Mouse (Mus musculus): ENCODE measurements around the gene Borcs8. TPM values are rescaled to one million over a fixed set of nuclear protein-coding genes. Genes with fewer than 3 reads are reported as not detected.

Borcs8 gene
- polyA plus RNA-seq (2017; shearing (Covaris generic)), result 36.2 TPM

DNA sequence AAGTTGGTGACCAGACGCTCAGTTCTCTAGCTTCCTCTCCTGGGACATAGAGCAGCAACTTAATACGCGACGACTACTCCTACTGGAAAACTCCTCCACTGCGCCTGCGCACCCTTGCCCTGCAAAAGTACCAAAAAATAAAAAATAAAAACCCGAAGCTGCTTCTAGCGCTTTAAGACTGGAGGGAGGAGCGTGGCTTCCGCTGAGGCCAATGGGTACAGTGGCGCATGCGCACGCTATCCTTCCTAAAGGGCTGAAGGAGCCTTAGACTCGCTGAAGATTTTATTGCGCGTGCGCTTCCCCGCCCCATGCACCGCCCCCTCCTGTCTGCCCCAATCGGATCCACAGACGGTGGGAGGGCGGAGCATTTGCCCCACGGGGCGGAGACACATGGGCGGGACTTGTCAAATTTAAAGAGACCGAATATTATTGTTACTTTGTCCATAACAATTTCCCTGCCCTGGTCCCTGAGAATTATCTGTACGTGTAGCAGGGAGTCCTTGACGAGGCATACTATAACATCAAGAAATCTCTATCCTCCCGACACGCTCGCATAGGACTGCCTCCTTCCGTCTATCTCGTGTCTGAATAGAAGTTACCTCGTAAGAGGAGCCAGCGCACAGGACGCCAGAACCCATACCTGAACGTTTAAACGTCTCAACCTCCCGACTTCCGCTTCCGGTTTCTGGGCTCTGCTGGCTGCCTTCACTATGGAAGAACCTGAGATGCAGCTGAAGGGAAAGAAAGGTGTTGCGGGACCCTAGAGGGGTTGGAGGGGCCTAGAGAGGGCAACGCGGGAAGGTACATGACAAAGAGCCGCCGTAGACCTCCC lies at the start of gene Borcs8, which contains the start of the genes Rfxank and Mef2b:
Gene Borcs8 (plus strand): TSS at position 474 of the 832 bp plus-strand sequence.
Gene Rfxank (minus strand): TSS at position 129 of the 832 bp plus-strand sequence.
Gene Mef2b (plus strand): TSS at position 686 of the 832 bp plus-strand sequence.

DNA sequence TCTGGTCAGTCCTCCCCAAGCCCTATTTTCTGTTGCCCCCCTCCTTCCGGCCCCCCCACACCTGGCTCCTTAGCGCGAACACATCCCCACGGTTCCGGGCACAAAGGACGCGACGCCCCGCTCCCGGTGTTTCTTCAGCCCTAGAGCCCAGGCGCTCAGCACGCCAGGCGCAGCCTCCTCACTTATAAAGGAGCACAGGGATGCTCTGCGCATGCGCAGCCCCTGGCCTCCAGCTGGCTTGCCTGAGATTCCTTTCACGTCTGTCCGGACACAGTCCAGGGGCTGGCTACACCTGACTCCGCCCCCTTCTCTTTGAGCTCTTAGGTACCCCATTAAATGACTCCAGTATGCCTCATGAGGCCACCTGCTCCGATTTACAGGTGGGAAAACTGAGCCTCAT lies 18.6 kb upstream of the Borcs8 start, which contains the start of gene Ncan:
Gene Ncan (minus strand): TSS at position 207 of the 400 bp plus-strand sequence.

DNA sequence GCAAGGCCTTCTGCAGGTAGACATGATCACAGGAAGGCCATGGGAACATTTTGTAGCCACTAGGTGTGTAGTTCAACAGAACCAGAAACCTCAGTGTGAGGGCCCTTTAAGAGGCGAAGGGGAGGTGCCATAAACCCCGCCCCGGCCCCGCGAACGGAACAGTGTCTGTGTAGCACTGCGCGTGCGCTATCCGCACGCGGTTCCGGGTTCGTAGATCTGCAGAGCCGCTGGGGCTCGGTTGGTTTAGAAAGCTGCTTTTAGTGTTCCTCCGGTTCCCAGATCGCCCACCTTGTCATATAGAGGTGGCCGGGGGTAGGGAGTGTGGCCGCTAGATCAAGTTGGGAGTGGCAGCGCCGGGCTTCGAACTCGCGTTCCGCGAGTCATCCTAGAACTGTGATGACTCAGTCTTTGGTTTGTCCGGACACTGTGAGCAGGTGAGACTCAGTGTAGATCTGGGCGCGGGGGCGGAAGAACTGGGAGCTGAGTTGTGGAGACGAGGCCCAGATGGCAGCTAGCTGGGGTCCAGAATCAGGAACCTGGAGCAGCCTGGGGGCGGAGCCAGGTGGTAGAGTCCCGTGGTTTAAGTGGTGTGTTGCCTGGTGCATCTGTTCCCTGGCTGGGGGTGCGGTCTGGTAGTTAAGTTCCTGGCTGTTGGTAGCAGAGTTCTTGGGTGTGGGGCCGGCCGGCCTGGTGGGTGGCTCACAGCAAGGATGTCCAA lies 8.0 kb upstream of the Borcs8 start, which contains the start of gene Nr2c2ap:
Gene Nr2c2ap (plus strand): TSS at position 168 of the 718 bp plus-strand sequence.

DNA sequence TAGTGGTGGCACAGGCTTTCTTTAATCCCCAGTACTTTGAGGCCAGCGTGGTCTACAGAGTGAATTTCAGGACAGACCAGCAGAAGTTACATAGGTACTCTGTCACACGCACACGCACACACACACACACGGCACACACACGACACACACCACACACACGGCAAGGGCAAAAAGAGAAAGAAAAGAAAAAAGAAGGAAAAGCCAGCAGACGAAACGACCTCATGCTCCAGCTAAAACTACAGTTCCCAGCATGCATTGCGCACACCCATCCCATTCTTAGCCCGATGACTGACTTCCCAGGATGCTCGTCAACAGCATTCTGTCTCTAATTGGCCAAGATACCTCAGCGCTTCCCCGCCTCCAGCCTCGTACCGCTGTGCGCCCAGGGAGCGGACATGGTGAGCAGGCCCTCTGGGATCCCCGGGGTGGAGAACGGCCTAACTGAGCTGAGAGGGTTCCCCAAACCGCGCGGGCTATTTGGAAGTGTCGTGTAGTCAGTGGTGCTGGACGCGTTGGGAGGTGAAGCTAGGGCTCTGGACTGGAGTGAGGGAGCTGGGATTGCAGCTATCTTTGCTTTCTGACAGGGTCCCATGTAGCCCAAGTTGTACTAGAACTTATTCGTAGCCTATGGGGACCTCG lies 32.9 kb downstream of the Borcs8 start, which contains the start of gene Tmem161a:
Gene Tmem161a (plus strand): TSS at position 314 of the 639 bp plus-strand sequence.

Other genes starting within 250 kb of the Borcs8 start
- gene Tssk6, start 237.3 kb upstream of the Borcs8 start, polyA plus RNA-seq (2017; shearing (Covaris generic)), result 1.3 TPM
- 80.1 TPM for gene Ndufa13, start 236.9 kb upstream of the Borcs8 start, polyA plus RNA-seq (2017; shearing (Covaris generic))
- 1.7 TPM for gene Yjefn3, start 236.8 kb upstream of the Borcs8 start, polyA plus RNA-seq (2017; shearing (Covaris generic))
- 116 TPM for gene Gatad2a, start 143.1 kb upstream of the Borcs8 start, polyA plus RNA-seq (2017; shearing (Covaris generic))
- gene Mau2, start 96.8 kb upstream of the Borcs8 start, polyA plus RNA-seq (2017; shearing (Covaris generic)), result 143 TPM
- 52.6 TPM for gene Sugp1, start 96.7 kb upstream of the Borcs8 start, polyA plus RNA-seq (2017; shearing (Covaris generic))
- not detected for gene Tm6sf2, start 66.6 kb upstream of the Borcs8 start, polyA plus RNA-seq (2017; shearing (Covaris generic))
- gene Hapln4, start 56.0 kb upstream of the Borcs8 start, polyA plus RNA-seq (2017; shearing (Covaris generic)), result not detected
- not detected for gene Ncan, start 18.6 kb upstream of the Borcs8 start, polyA plus RNA-seq (2017; shearing (Covaris generic))
- gene Nr2c2ap, start 8.2 kb upstream of the Borcs8 start, polyA plus RNA-seq (2017; shearing (Covaris generic)), result 48.4 TPM
- gene Rfxank, start 345 bp upstream of the Borcs8 start, polyA plus RNA-seq (2017; shearing (Covaris generic)), result 21.7 TPM
- 0.97 TPM for gene Mef2b, start 212 bp downstream of the Borcs8 start, polyA plus RNA-seq (2017; shearing (Covaris generic))
- 45.8 TPM for gene Tmem161a, start 32.9 kb downstream of the Borcs8 start, polyA plus RNA-seq (2017; shearing (Covaris generic))
- gene Slc25a42, start 72.8 kb downstream of the Borcs8 start, polyA plus RNA-seq (2017; shearing (Covaris generic)), result 7.9 TPM
- gene Sugp2, start 94.7 kb downstream of the Borcs8 start, polyA plus RNA-seq (2017; shearing (Covaris generic)), result 36.8 TPM
- gene Armc6, start 95.0 kb downstream of the Borcs8 start, polyA plus RNA-seq (2017; shearing (Covaris generic)), result 11.5 TPM
- gene Homer3, start 143.3 kb downstream of the Borcs8 start, polyA plus RNA-seq (2017; shearing (Covaris generic)), result 2.6 TPM
- gene Ddx49, start 163.0 kb downstream of the Borcs8 start, polyA plus RNA-seq (2017; shearing (Covaris generic)), result 60.5 TPM
- 237 TPM for gene Cope, start 163.0 kb downstream of the Borcs8 start, polyA plus RNA-seq (2017; shearing (Covaris generic))
- gene Cers1, start 176.3 kb downstream of the Borcs8 start, polyA plus RNA-seq (2017; shearing (Covaris generic)), result not detected
- 0.44 TPM for gene Gdf1, start 190.3 kb downstream of the Borcs8 start, polyA plus RNA-seq (2017; shearing (Covaris generic))
- 88.8 TPM for gene Upf1, start 213.8 kb downstream of the Borcs8 start, polyA plus RNA-seq (2017; shearing (Covaris generic))
- 2.4 TPM for gene Comp, start 234.1 kb downstream of the Borcs8 start, polyA plus RNA-seq (2017; shearing (Covaris generic))

Data from naive thymus-derived CD4-positive, alpha-beta T cell, adult 5 months (primary cell).